ENCODE assay signal across 9 mouse cellular contexts in genomic region chr7:127213930-127214329, GRCm38 (mm10). TPM values are rescaled to one million over a fixed set of nuclear protein-coding genes. Genes with fewer than 3 reads are reported as not detected.
DNase-seq lines count a peak whose midpoint lies in the region; ATAC-seq and TF ChIP-seq lines count a peak whose summit lies in the region.
"Had no signal": no experiment of that assay in that cellular context is flagged by ENCODE, and none has a peak within 500 bp of the region (broad histone marks: within the 10 kb centered on the region; RNA-seq: fewer than 3 reads in every experiment).

No protein-coding gene starts in this region.

- no peak overlapping the region for H3K27ac ChIP-seq in forebrain, embryonic 10.5 days
- no peak overlapping the region for H3K27ac ChIP-seq in forebrain, embryonic 15.5 days (replicated peaks)
- H3K27ac ChIP-seq in intestine, embryonic 14.5 days (ENCODE audit: low read depth) = no peak overlapping the region
- no peak overlapping the region for H3K27ac ChIP-seq in intestine, postnatal 0 days (ENCODE audit: low read depth, low read length)
- H3K27ac ChIP-seq in bone marrow, adult 2 months (ENCODE audit: control insufficient read depth, insufficient read depth, low read depth, low read length, poor library complexity) = no peak overlapping the region
- peak overlapping the region; percentile 39 for H3K27ac ChIP-seq in limb, embryonic 13.5 days

- no peak for DNase-seq in forebrain, embryonic 10.5 days (ENCODE audit: extremely low spot score, low spot score)
- no peak for DNase-seq in intestine, embryonic 14.5 days (ENCODE audit: low spot score)
- DNase-seq in Muller cell, postnatal 12 days (ENCODE audit: inconsistent ontology term) = no peak
- DNase-seq in right cerebral cortex, postnatal 4 days = no peak

- no peak for TF ChIP-seq POLR2A in bone marrow, adult 2 months (IDR thresholded peaks at IDR 0.05; ENCODE audit: borderline replicate concordance, control insufficient read depth, low read depth, low read length)

- no peak for ATAC-seq in forebrain, embryonic 15.5 days (replicated peaks)
- ATAC-seq in intestine, embryonic 14.5 days (replicated peaks; ENCODE audit: low FRiP score, low TSS enrichment, low read depth) = no peak
- ATAC-seq in intestine, postnatal 0 days = no peak
- ATAC-seq in limb, embryonic 13.5 days (ENCODE audit: low FRiP score, low read depth) = no peak

- H3K4me3 ChIP-seq in forebrain, embryonic 10.5 days = 0 out of 2 replicates have a peak overlapping the region, but pooled peaks have one; percentile 42
- no peak overlapping the region for H3K4me3 ChIP-seq in forebrain, embryonic 15.5 days
- no peak overlapping the region for H3K4me3 ChIP-seq in intestine, embryonic 14.5 days (ENCODE audit: low read depth, low read length)
- H3K4me3 ChIP-seq in intestine, postnatal 0 days (ENCODE audit: low read depth, low read length) = no peak overlapping the region
- no peak overlapping the region for H3K4me3 ChIP-seq in bone marrow, adult 2 months (replicated peaks; ENCODE audit: control insufficient read depth, low read depth, low read length)
- peak overlapping the region; percentile 42 for H3K4me3 ChIP-seq in limb, embryonic 13.5 days

- H3K9ac ChIP-seq in forebrain, embryonic 15.5 days (replicated peaks) = no peak overlapping the region
- no peak overlapping the region for H3K9ac ChIP-seq in intestine, embryonic 14.5 days (ENCODE audit: low read length)
- H3K9ac ChIP-seq in intestine, postnatal 0 days (ENCODE audit: low read depth, low read length) = no peak overlapping the region
- peak overlapping the region; percentile 67 for H3K9ac ChIP-seq in limb, embryonic 13.5 days

- peaks cover 28% of the 10 kb centered on the region for H3K4me1 ChIP-seq in forebrain, embryonic 10.5 days
- peaks cover 11% of the 10 kb centered on the region for H3K4me1 ChIP-seq in forebrain, embryonic 15.5 days
- peaks cover 5% of the 10 kb centered on the region for H3K4me1 ChIP-seq in intestine, embryonic 14.5 days (replicated peaks; ENCODE audit: control insufficient read depth, insufficient read depth, low read length)
- H3K4me1 ChIP-seq in intestine, postnatal 0 days (replicated peaks; ENCODE audit: control insufficient read depth, insufficient read depth, low read length) = 0 out of 2 replicates have a peak, but pooled peaks cover 3% of the 10 kb centered on the region
- H3K4me1 ChIP-seq in bone marrow, adult 2 months (ENCODE audit: control insufficient read depth, insufficient read depth, low read length) = peaks cover 12% of the 10 kb centered on the region
- peaks cover 25% of the 10 kb centered on the region for H3K4me1 ChIP-seq in limb, embryonic 13.5 days

- no peaks in the 10 kb centered on the region for H3K9me3 ChIP-seq in forebrain, embryonic 10.5 days
- no peaks in the 10 kb centered on the region for H3K9me3 ChIP-seq in forebrain, embryonic 15.5 days
- no peaks in the 10 kb centered on the region for H3K9me3 ChIP-seq in intestine, embryonic 14.5 days (ENCODE audit: control insufficient read depth, low read length)
- H3K9me3 ChIP-seq in intestine, postnatal 0 days (ENCODE audit: control insufficient read depth) = no peaks in the 10 kb centered on the region
- H3K9me3 ChIP-seq in limb, embryonic 13.5 days = no peaks in the 10 kb centered on the region
- H3K9me3 ChIP-seq: G1E had no signal

- peaks cover 31% of the 10 kb centered on the region for H3K27me3 ChIP-seq in forebrain, embryonic 10.5 days (ENCODE audit: poor library complexity, severe bottlenecking)
- H3K27me3 ChIP-seq in forebrain, embryonic 15.5 days = no peaks in the 10 kb centered on the region
- H3K27me3 ChIP-seq in intestine, embryonic 14.5 days (replicated peaks; ENCODE audit: control insufficient read depth, insufficient read depth, low read length) = no peaks in the 10 kb centered on the region
- H3K27me3 ChIP-seq in intestine, postnatal 0 days (replicated peaks; ENCODE audit: control insufficient read depth, insufficient read depth, low read length) = no peaks in the 10 kb centered on the region
- H3K27me3 ChIP-seq in limb, embryonic 13.5 days = peaks cover 9% of the 10 kb centered on the region; the same call in 1 of the 2 replicates

- 53% methylated on average over 12 of the region's 12 CpGs for WGBS in forebrain, embryonic 10.5 days
- 58% methylated on average over 12 of the region's 12 CpGs for WGBS in forebrain, embryonic 15.5 days
- WGBS in intestine, embryonic 14.5 days = 50% methylated on average over 12 of the region's 12 CpGs
- WGBS in intestine, postnatal 0 days = 67% methylated on average over 12 of the region's 12 CpGs
- 79% methylated on average over 12 of the region's 12 CpGs for WGBS in bone marrow, adult 2 months
- WGBS in limb, embryonic 13.5 days = 44% methylated on average over 12 of the region's 12 CpGs

- no peak overlapping the region for H3K4me2 ChIP-seq in forebrain, embryonic 15.5 days (replicated peaks)
- peak overlapping the region; percentile 47; the same call in 1 of the 2 replicates for H3K4me2 ChIP-seq in intestine, embryonic 14.5 days (ENCODE audit: low read length)
- H3K4me2 ChIP-seq in intestine, postnatal 0 days (replicated peaks; ENCODE audit: low read depth) = no peak overlapping the region
- H3K4me2 ChIP-seq in limb, embryonic 13.5 days (replicated peaks) = peak overlapping the region; percentile 70

- no peak for TF ChIP-seq CTCF in intestine, postnatal 0 days (IDR thresholded peaks at IDR 0.05; ENCODE audit: low read depth)
- TF ChIP-seq CTCF in bone marrow, adult 2 months (IDR thresholded peaks at IDR 0.05; ENCODE audit: control insufficient read depth, insufficient read depth, low read length) = peak; percentile 12; the same call in 1 of the 2 replicates

- 0 out of 2 replicates have a peak, but pooled peaks cover 3% of the 10 kb centered on the region for H3K36me3 ChIP-seq in forebrain, embryonic 10.5 days (replicated peaks)
- no peaks in the 10 kb centered on the region for H3K36me3 ChIP-seq in forebrain, embryonic 15.5 days
- no peaks in the 10 kb centered on the region for H3K36me3 ChIP-seq in intestine, embryonic 14.5 days (ENCODE audit: control insufficient read depth, insufficient read depth, low read length)
- H3K36me3 ChIP-seq in intestine, postnatal 0 days (ENCODE audit: control insufficient read depth, insufficient read depth) = no peaks in the 10 kb centered on the region
- H3K36me3 ChIP-seq in limb, embryonic 13.5 days = no peaks in the 10 kb centered on the region

RNA-seq across cellular contexts. Expression of gene Mylpf, which starts 5.2 kb away (rescaled TPM):
- 10.7 and 10.8 TPM in 2 replicates for polyA plus RNA-seq in forebrain, embryonic 10.5 days (2016; fragmentation: Nextera tagmentation; extraction: Ambion mirVana)
- polyA plus RNA-seq in forebrain, embryonic 15.5 days (2015; fragmentation: Nextera tagmentation; extraction: Ambion mirVana) = 6.1 and 6.3 TPM in 2 replicates
- polyA plus RNA-seq in intestine, embryonic 14.5 days (2014; fragmentation: Nextera tagmentation; extraction: Ambion mirVana) = 10.8 and 12.9 TPM in 2 replicates
- 10.7 and 12.3 TPM in 2 replicates for polyA plus RNA-seq in intestine, postnatal 0 days (2015; fragmentation: Nextera tagmentation; extraction: Ambion mirVana)
- 32.2 and 126 TPM in 2 replicates for polyA plus RNA-seq in bone marrow, adult 2 months (2011; ENCODE audit: insufficient read depth, insufficient read length, low replicate concordance, missing spikeins)
- polyA plus RNA-seq in limb, embryonic 13.5 days (2015; fragmentation: Nextera tagmentation; extraction: Ambion mirVana) = 350 and 353 TPM in 2 replicates

RNA-seq across cellular contexts. Expression of gene Tbc1d10b, which starts 5.7 kb away (rescaled TPM):
- 27.3 and 29.2 TPM in 2 replicates for polyA plus RNA-seq in forebrain, embryonic 10.5 days (2016; fragmentation: Nextera tagmentation; extraction: Ambion mirVana)
- 33.6 and 35.1 TPM in 2 replicates for polyA plus RNA-seq in forebrain, embryonic 15.5 days (2015; fragmentation: Nextera tagmentation; extraction: Ambion mirVana)
- polyA plus RNA-seq in intestine, embryonic 14.5 days (2014; fragmentation: Nextera tagmentation; extraction: Ambion mirVana) = 21.3 and 21.4 TPM in 2 replicates
- 15.0 and 17.1 TPM in 2 replicates for polyA plus RNA-seq in intestine, postnatal 0 days (2015; fragmentation: Nextera tagmentation; extraction: Ambion mirVana)
- 53.6 and 84.9 TPM in 2 replicates for polyA plus RNA-seq in bone marrow, adult 2 months (2011; ENCODE audit: insufficient read depth, insufficient read length, low replicate concordance, missing spikeins)
- 31.7 and 34.8 TPM in 2 replicates for polyA plus RNA-seq in limb, embryonic 13.5 days (2015; fragmentation: Nextera tagmentation; extraction: Ambion mirVana)

RNA-seq across cellular contexts. Expression of gene Cd2bp2, which starts 18.1 kb away (rescaled TPM):
- polyA plus RNA-seq in forebrain, embryonic 10.5 days (2016; fragmentation: Nextera tagmentation; extraction: Ambion mirVana) = 111 and 114 TPM in 2 replicates
- 86.7 and 91.5 TPM in 2 replicates for polyA plus RNA-seq in forebrain, embryonic 15.5 days (2015; fragmentation: Nextera tagmentation; extraction: Ambion mirVana)
- polyA plus RNA-seq in intestine, embryonic 14.5 days (2014; fragmentation: Nextera tagmentation; extraction: Ambion mirVana) = 44.4 and 46.9 TPM in 2 replicates
- 29.2 and 30.2 TPM in 2 replicates for polyA plus RNA-seq in intestine, postnatal 0 days (2015; fragmentation: Nextera tagmentation; extraction: Ambion mirVana)
- polyA plus RNA-seq in bone marrow, adult 2 months (2011; ENCODE audit: insufficient read depth, insufficient read length, low replicate concordance, missing spikeins) = 46.6 and 64.1 TPM in 2 replicates
- 72.2 and 72.4 TPM in 2 replicates for polyA plus RNA-seq in limb, embryonic 13.5 days (2015; fragmentation: Nextera tagmentation; extraction: Ambion mirVana)

RNA-seq across cellular contexts. Expression of gene Zfp553, which starts 18.9 kb away (rescaled TPM):
- polyA plus RNA-seq in forebrain, embryonic 10.5 days (2016; fragmentation: Nextera tagmentation; extraction: Ambion mirVana) = 74.7 and 78.3 TPM in 2 replicates
- 70.7 and 71.5 TPM in 2 replicates for polyA plus RNA-seq in forebrain, embryonic 15.5 days (2015; fragmentation: Nextera tagmentation; extraction: Ambion mirVana)
- 16.8 and 18.5 TPM in 2 replicates for polyA plus RNA-seq in intestine, embryonic 14.5 days (2014; fragmentation: Nextera tagmentation; extraction: Ambion mirVana)
- polyA plus RNA-seq in intestine, postnatal 0 days (2015; fragmentation: Nextera tagmentation; extraction: Ambion mirVana) = 7.4 and 7.6 TPM in 2 replicates
- 2.6 and 6.6 TPM in 2 replicates for polyA plus RNA-seq in bone marrow, adult 2 months (2011; ENCODE audit: insufficient read depth, insufficient read length, low replicate concordance, missing spikeins)
- polyA plus RNA-seq in limb, embryonic 13.5 days (2015; fragmentation: Nextera tagmentation; extraction: Ambion mirVana) = 51.8 and 52.1 TPM in 2 replicates

RNA-seq across cellular contexts. Expression of gene Sept1, which starts 19.0 kb away (rescaled TPM):
- 30.3 and 32.3 TPM in 2 replicates for polyA plus RNA-seq in forebrain, embryonic 10.5 days (2016; fragmentation: Nextera tagmentation; extraction: Ambion mirVana)
- 21.8 and 27.8 TPM in 2 replicates for polyA plus RNA-seq in forebrain, embryonic 15.5 days (2015; fragmentation: Nextera tagmentation; extraction: Ambion mirVana)
- polyA plus RNA-seq in intestine, embryonic 14.5 days (2014; fragmentation: Nextera tagmentation; extraction: Ambion mirVana) = 12.9 and 14.4 TPM in 2 replicates
- 6.3 and 6.6 TPM in 2 replicates for polyA plus RNA-seq in intestine, postnatal 0 days (2015; fragmentation: Nextera tagmentation; extraction: Ambion mirVana)
- polyA plus RNA-seq in bone marrow, adult 2 months (2011; ENCODE audit: insufficient read depth, insufficient read length, low replicate concordance, missing spikeins) = 76.8 and 153 TPM in 2 replicates
- polyA plus RNA-seq in limb, embryonic 13.5 days (2015; fragmentation: Nextera tagmentation; extraction: Ambion mirVana) = 23.5 and 27.9 TPM in 2 replicates

Comparison
In these comparisons a context has a peak if more than half of its experiments do, and no peak if none do; other contexts are left out.
1. H3K4me3 ChIP-seq: peak in forebrain, embryonic 10.5 days (single experiment) and limb, embryonic 13.5 days (single experiment); none in forebrain, embryonic 15.5 days (single experiment), intestine, embryonic 14.5 days (single experiment), intestine, postnatal 0 days (single experiment) and bone marrow, adult 2 months (single experiment).
2. H3K4me2 ChIP-seq: peak in intestine, embryonic 14.5 days (single experiment) and limb, embryonic 13.5 days (single experiment); none in forebrain, embryonic 15.5 days (single experiment) and intestine, postnatal 0 days (single experiment).